Mouse (Mus musculus): ENCODE data around the gene Cluh. TPM values are rescaled to one million over a fixed set of nuclear protein-coding genes. Genes with fewer than 3 reads are reported as not detected.

The Cluh gene
- polyA plus RNA-seq, 1 experiment from 2014 or later: 22.5 TPM

DNA sequence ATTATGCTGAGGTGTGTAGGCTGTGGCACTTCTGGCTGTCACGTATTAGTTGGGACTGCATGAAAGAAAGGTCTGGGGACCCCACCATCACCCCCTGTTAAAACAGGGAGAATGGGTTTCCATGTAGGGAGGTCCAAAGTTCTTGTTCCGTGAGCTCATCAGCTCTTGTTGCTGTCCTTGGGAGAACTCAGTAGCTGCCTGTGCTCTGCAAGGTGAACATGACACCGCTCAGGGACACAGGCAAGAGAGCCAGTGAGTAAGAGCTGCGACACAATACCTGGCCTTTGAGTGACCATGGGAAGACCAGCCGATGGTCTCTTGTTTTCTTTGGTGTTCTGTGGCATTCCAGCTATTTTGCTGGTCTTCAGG lies 17.0 kb downstream of the Cluh start:
- H3K4me3 ChIP-seq: no peak overlapping the region
- no peak overlapping the region for H3K9ac ChIP-seq
- H3K27ac ChIP-seq: no peak overlapping the region
- 93% methylated on average over 5 of the region's 5 CpGs for WGBS
- H3K36me3 ChIP-seq: peaks cover 85% of the 10 kb centered on the region
- H3K9me3 ChIP-seq: no peaks in the 10 kb centered on the region
- H3K27me3 ChIP-seq: no peaks in the 10 kb centered on the region
- no peak overlapping the region for H3K4me2 ChIP-seq
- no peaks in the 10 kb centered on the region for H3K4me1 ChIP-seq
- ATAC-seq (ENCODE audit: insufficient number of reproducible peaks, insufficient read depth, low FRiP score, low TSS enrichment, low read depth): no peak

GRCm38 (mm10) chr11:74666776-74667581 lies 17.7 kb downstream of the Cluh start:
- 93% methylated on average over 14 of the region's 14 CpGs for WGBS
- no peaks in the 10 kb centered on the region for H3K4me1 ChIP-seq
- no peak overlapping the region for H3K27ac ChIP-seq
- ATAC-seq (ENCODE audit: insufficient number of reproducible peaks, insufficient read depth, low FRiP score, low TSS enrichment, low read depth): no peak
- no peaks in the 10 kb centered on the region for H3K9me3 ChIP-seq
- no peak overlapping the region for H3K4me2 ChIP-seq
- no peak overlapping the region for H3K9ac ChIP-seq
- H3K36me3 ChIP-seq: peaks cover 78% of the 10 kb centered on the region
- H3K27me3 ChIP-seq: no peaks in the 10 kb centered on the region
- H3K4me3 ChIP-seq: no peak overlapping the region

- 96% methylated on average over 13 of the region's 13 CpGs for WGBS
- Histone ChIP-seq H3K9me3 (no peaks in the 10 kb centered on the region), H3K9ac (no peak overlapping the region), H3K4me1 (no peaks in the 10 kb centered on the region), H3K4me3 (no peak overlapping the region), H3K36me3 (peaks cover 72% of the 10 kb centered on the region), H3K27ac (no peak overlapping the region), H3K27me3 (no peaks in the 10 kb centered on the region), H3K4me2 (no peak overlapping the region)
- no peak for ATAC-seq (ENCODE audit: insufficient number of reproducible peaks, insufficient read depth, low FRiP score, low TSS enrichment, low read depth)
Observed at GRCm38 (mm10) chr11:74667582-74668010, 18.3 kb downstream of the Cluh start.

DNA sequence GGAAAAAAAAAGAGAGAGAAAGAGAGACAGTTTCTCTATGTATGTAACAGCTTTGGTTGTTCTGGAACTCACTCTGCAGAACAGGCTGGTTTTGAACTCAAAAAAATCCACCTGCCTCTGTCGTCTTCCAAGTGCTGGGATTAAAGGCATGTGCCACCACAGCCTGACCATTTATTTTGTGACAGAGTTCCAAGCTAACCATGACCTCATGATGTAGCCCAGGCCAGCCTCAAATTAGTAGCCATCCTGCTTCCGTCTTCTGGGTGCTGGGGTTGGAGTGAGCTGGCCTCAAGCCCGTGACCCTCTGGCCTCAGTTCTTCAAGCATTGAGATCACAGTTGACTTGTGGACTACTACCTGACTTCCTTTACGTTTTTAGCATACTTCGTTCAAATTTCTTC lies 19.2 kb downstream of the Cluh start:
- H3K9me3 ChIP-seq: no peaks in the 10 kb centered on the region
- no peak overlapping the region for H3K9ac ChIP-seq
- no peak overlapping the region for H3K4me2 ChIP-seq
- no peaks in the 10 kb centered on the region for H3K27me3 ChIP-seq
- no peak for ATAC-seq (ENCODE audit: insufficient number of reproducible peaks, insufficient read depth, low FRiP score, low TSS enrichment, low read depth)
- H3K4me3 ChIP-seq: no peak overlapping the region
- WGBS: 88% methylated on average over 5 of the region's 5 CpGs
- H3K36me3 ChIP-seq: peaks cover 71% of the 10 kb centered on the region
- H3K27ac ChIP-seq: no peak overlapping the region
- no peaks in the 10 kb centered on the region for H3K4me1 ChIP-seq

GRCm38 (mm10) chr11:74668971-74669370 lies 19.7 kb downstream of the Cluh start:
- 88% methylated on average over 2 of the region's 2 CpGs for WGBS
- Histone ChIP-seq H3K27ac (no peak overlapping the region), H3K36me3 (peaks cover 68% of the 10 kb centered on the region), H3K9me3 (no peaks in the 10 kb centered on the region), H3K9ac (no peak overlapping the region), H3K4me1 (no peaks in the 10 kb centered on the region), H3K27me3 (no peaks in the 10 kb centered on the region), H3K4me3 (no peak overlapping the region), H3K4me2 (no peak overlapping the region)
- no peak for ATAC-seq (ENCODE audit: insufficient number of reproducible peaks, insufficient read depth, low FRiP score, low TSS enrichment, low read depth)

DNA sequence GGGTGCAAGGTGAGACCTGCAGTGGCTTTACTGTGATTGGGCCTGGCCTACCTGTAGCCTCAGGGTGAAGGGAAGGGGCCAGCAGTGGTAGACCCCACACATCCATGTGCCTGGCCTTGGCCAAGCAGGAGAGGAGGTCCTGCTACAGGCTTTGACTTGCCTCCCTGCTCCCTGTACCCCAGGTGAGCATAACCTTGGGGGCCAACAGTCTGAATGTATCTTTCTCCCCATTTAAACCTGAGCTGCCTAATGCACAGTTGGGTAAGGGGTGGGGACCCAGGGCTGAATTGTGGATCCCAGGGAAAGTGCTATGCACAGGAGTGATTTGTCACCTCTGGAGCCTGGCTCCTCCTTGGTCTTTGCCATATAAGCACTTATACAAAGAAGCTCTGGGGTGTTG lies 20.9 kb downstream of the Cluh start:
- no peak overlapping the region; the same call in 1 of the 2 replicates for H3K27ac ChIP-seq
- no peaks in the 10 kb centered on the region for H3K27me3 ChIP-seq
- no peak overlapping the region for H3K9ac ChIP-seq
- no peak for ATAC-seq (ENCODE audit: insufficient number of reproducible peaks, insufficient read depth, low FRiP score, low TSS enrichment, low read depth)
- H3K4me3 ChIP-seq: no peak overlapping the region
- no peaks in the 10 kb centered on the region for H3K4me1 ChIP-seq
- H3K4me2 ChIP-seq: no peak overlapping the region
- H3K9me3 ChIP-seq: no peaks in the 10 kb centered on the region
- peaks cover 63% of the 10 kb centered on the region for H3K36me3 ChIP-seq

DNA sequence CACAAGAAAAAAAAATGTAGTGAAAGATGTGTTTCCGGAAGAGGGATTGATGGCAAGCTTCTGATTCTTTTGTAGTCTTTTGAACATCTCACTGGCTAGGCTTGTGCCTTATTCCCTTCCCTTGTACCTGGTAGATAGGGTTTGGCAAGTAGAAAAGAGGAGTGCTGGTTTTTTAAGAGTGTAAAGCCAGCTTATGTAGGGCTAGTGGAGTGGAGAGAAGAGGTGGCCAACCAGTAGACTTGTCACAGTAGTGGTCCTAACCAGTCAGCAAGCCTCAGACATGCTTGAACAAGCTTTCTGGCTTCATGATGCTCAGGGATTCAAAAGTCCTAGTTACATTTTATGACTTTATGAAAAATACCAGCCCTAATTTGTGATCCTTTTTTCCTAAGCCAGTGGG lies 21.7 kb downstream of the Cluh start:
- Histone ChIP-seq H3K27ac (no peak overlapping the region), H3K4me2 (no peak overlapping the region), H3K4me1 (no peaks in the 10 kb centered on the region), H3K36me3 (peaks cover 60% of the 10 kb centered on the region), H3K9me3 (no peaks in the 10 kb centered on the region), H3K4me3 (no peak overlapping the region), H3K27me3 (no peaks in the 10 kb centered on the region), H3K9ac (no peak overlapping the region)
- ATAC-seq (ENCODE audit: insufficient number of reproducible peaks, insufficient read depth, low FRiP score, low TSS enrichment, low read depth): no peak
- WGBS: 88% methylated on average over 1 of the region's 1 CpGs

GRCm38 (mm10) chr11:74671839-74672238 lies 22.5 kb downstream of the Cluh start:
- WGBS: 91% methylated on average over 5 of the region's 5 CpGs
- no peak overlapping the region for H3K27ac ChIP-seq
- H3K9me3 ChIP-seq: no peaks in the 10 kb centered on the region
- no peak overlapping the region for H3K4me2 ChIP-seq
- no peak overlapping the region for H3K4me3 ChIP-seq
- no peak overlapping the region for H3K9ac ChIP-seq
- no peaks in the 10 kb centered on the region for H3K4me1 ChIP-seq
- H3K36me3 ChIP-seq: peaks cover 56% of the 10 kb centered on the region
- ATAC-seq (ENCODE audit: insufficient number of reproducible peaks, insufficient read depth, low FRiP score, low TSS enrichment, low read depth): no peak
- H3K27me3 ChIP-seq: no peaks in the 10 kb centered on the region

GRCm38 (mm10) chr11:74672901-74673513 lies 23.7 kb downstream of the Cluh start:
- H3K9me3 ChIP-seq: no peaks in the 10 kb centered on the region
- no peak for ATAC-seq (ENCODE audit: insufficient number of reproducible peaks, insufficient read depth, low FRiP score, low TSS enrichment, low read depth)
- H3K27ac ChIP-seq: no peak overlapping the region
- H3K4me1 ChIP-seq: no peaks in the 10 kb centered on the region
- peaks cover 56% of the 10 kb centered on the region for H3K36me3 ChIP-seq
- no peak overlapping the region for H3K4me3 ChIP-seq
- WGBS: 82% methylated on average over 6 of the region's 6 CpGs
- no peaks in the 10 kb centered on the region for H3K27me3 ChIP-seq
- no peak overlapping the region for H3K9ac ChIP-seq
- no peak overlapping the region for H3K4me2 ChIP-seq

DNA sequence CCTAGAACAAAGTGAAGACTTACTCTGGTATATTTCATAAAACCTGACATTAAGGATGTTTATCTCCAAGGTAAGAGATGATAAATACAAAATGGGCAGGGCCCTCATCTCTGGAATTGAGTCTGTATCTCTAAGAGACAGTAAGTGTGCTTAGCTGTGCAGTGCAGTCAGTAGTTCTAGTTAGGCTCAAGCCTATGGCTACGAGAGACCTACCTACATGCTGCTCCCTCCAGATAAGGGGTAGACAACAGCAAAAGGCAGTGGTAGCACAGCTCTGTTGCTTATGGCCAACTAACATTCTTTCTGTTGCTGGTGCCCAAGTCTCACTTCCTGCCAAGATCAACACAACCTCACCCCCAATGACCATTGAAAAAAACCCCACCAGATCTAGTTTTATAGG lies 24.3 kb downstream of the Cluh start:
- Histone ChIP-seq H3K9me3 (no peaks in the 10 kb centered on the region), H3K36me3 (peaks cover 59% of the 10 kb centered on the region), H3K27ac (no peak overlapping the region), H3K9ac (no peak overlapping the region), H3K4me2 (no peak overlapping the region), H3K27me3 (no peaks in the 10 kb centered on the region), H3K4me3 (no peak overlapping the region), H3K4me1 (no peaks in the 10 kb centered on the region)
- 95% methylated on average over 1 of the region's 1 CpGs for WGBS
- ATAC-seq (ENCODE audit: insufficient number of reproducible peaks, insufficient read depth, low FRiP score, low TSS enrichment, low read depth): no peak

DNA sequence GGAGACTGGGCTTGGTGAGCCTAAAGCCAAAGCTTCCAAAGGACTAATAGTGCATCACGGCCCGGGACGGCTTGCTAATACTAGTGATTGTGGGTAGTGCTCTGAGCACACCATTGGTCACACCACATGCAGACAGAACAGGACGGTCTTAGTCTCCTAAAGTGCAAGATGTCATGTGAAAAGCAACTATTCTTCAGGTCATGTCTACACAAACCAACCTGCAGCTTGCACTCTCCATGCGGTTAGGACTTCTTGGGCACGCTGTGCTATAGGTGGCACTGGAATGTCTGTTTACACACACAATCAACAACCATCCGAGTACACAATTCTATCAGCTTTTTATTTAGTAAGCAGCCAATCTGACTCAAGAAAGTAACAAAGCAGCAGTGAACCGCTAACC lies 25.4 kb downstream of the Cluh start:
- Histone ChIP-seq H3K27me3 (no peaks in the 10 kb centered on the region), H3K36me3 (peaks cover 61% of the 10 kb centered on the region), H3K27ac (no peak overlapping the region), H3K9ac (no peak overlapping the region), H3K4me2 (no peak overlapping the region), H3K4me3 (no peak overlapping the region), H3K9me3 (no peaks in the 10 kb centered on the region), H3K4me1 (no peaks in the 10 kb centered on the region)
- WGBS: 96% methylated on average over 8 of the region's 8 CpGs
- no peak for ATAC-seq (ENCODE audit: insufficient number of reproducible peaks, insufficient read depth, low FRiP score, low TSS enrichment, low read depth)

GRCm38 (mm10) chr11:74675156-74675555 lies 25.9 kb downstream of the Cluh start:
- WGBS: 83% methylated on average over 4 of the region's 4 CpGs
- no peak overlapping the region for H3K9ac ChIP-seq
- no peak overlapping the region for H3K4me3 ChIP-seq
- ATAC-seq (ENCODE audit: insufficient number of reproducible peaks, insufficient read depth, low FRiP score, low TSS enrichment, low read depth): no peak
- H3K27ac ChIP-seq: no peak overlapping the region
- H3K27me3 ChIP-seq: no peaks in the 10 kb centered on the region
- no peak overlapping the region for H3K4me2 ChIP-seq
- no peaks in the 10 kb centered on the region for H3K4me1 ChIP-seq
- peaks cover 61% of the 10 kb centered on the region for H3K36me3 ChIP-seq
- H3K9me3 ChIP-seq: no peaks in the 10 kb centered on the region
